Mouse (Mus musculus) midbrain, embryonic 14.5 days (tissue): ENCODE measurements at regions not wholly inside any gene's neighbourhood (a gene's known extent, or its start where the extent isn't known, plus 50 kb on each side); places are given as distances from the start of the nearest gene placed in this dataset.

Source experiments
- ATAC-seq: fragments of 200-750 bp; cut with Nextera tagmentation; 2 replicates; pipeline ENCODE4 v1.8.0; 2017; ENCODE audit warnings: moderate number of reproducible peaks, moderate library complexity; ENCODE audit not compliant: low FRiP score, low TSS enrichment
- DNase-seq: peaks from one replicate; pipeline ENCODE4 v3.0.0-alpha.2; 2015
- H3K27ac ChIP-seq: fragments of 300-500 bp; sonication (generic); replicated peaks from 2 replicates; pipeline ENCODE4 v1.5.1; 2014; ENCODE audit warnings: mild to moderate bottlenecking, low read depth, low read length, moderate library complexity
- H3K27me3 ChIP-seq: fragments of 300-500 bp; sonication (generic); 2 replicates; pipeline ENCODE4 v1.6.1; 2014; ENCODE audit warnings: low read length, control low read depth, mixed read lengths; ENCODE audit not compliant: control insufficient read depth, insufficient read depth
- H3K36me3 ChIP-seq: fragments of 300-500 bp; sonication (generic); 2 replicates; pipeline ENCODE4 v1.6.1; 2014; ENCODE audit warnings: low read length, control low read depth; ENCODE audit not compliant: control insufficient read depth, insufficient read depth
- H3K4me1 ChIP-seq: fragments of 300-500 bp; sonication (generic); 2 replicates; pipeline ENCODE4 v1.6.1; 2014; ENCODE audit warnings: mild to moderate bottlenecking, antibody characterized with exemption, low read length, control low read depth; ENCODE audit not compliant: control insufficient read depth, insufficient read depth
- H3K4me2 ChIP-seq: fragments of 300-500 bp; sonication (generic); 2 replicates; pipeline ENCODE4 v1.6.1; 2014; ENCODE audit warnings: mild to moderate bottlenecking, low read length, moderate library complexity
- H3K4me3 ChIP-seq: fragments of 300-500 bp; sonication (generic); replicated peaks from 2 replicates; pipeline ENCODE4 v1.5.1; 2014; ENCODE audit warnings: low read depth, low read length
- H3K9ac ChIP-seq: fragments of 300-500 bp; sonication (generic); replicated peaks from 2 replicates; pipeline ENCODE4 v1.6.1; 2014; ENCODE audit warnings: mild to moderate bottlenecking, low read length, moderate library complexity
- H3K9me3 ChIP-seq: fragments of 300-500 bp; sonication (generic); 2 replicates; pipeline ENCODE4 v1.6.1; 2016; ENCODE audit warnings: low read length, control low read depth, mixed read lengths; ENCODE audit not compliant: control insufficient read depth
- WGBS: fragments of 180-500 bp; shearing (Covaris S2); extraction: QIAGEN DNeasy Blood & Tissue Kit; methylation state at CpG from one replicate; pipeline ENCODE4 v1.1.7; 2014; 5-methylcytosine and 5-hydroxymethylcytosine counted together

GRCm38 (mm10) chr1:81516575-81517210, 439.9 kb downstream of the Nyap2 start:
- H3K4me2 ChIP-seq = no peak overlapping the region
- peak; percentile 62; the same call in 1 of the 2 replicates for ATAC-seq
- H3K9me3 ChIP-seq = no peaks in the 10 kb centered on the region
- H3K27me3 ChIP-seq = no peaks in the 10 kb centered on the region
- 0 out of 2 replicates have a peak, but pooled peaks cover 3% of the 10 kb centered on the region for H3K4me1 ChIP-seq
- no peak overlapping the region for H3K9ac ChIP-seq
- no peak overlapping the region for H3K27ac ChIP-seq
- no peaks in the 10 kb centered on the region for H3K36me3 ChIP-seq
- no peak overlapping the region for H3K4me3 ChIP-seq
- 61% methylated on average over 10 of the region's 10 CpGs for WGBS
- DNase-seq = peak; percentile 81

GRCm38 (mm10) chr1:81520420-81521273, 443.9 kb downstream of the Nyap2 start:
- WGBS = 45% methylated on average over 9 of the region's 9 CpGs
- Histone ChIP-seq H3K36me3 (no peaks in the 10 kb centered on the region), H3K4me3 (no peak overlapping the region), H3K9ac (no peak overlapping the region), H3K27ac (no peak overlapping the region), H3K27me3 (no peaks in the 10 kb centered on the region), H3K4me1 (0 out of 2 replicates have a peak, but pooled peaks cover 3% of the 10 kb centered on the region), H3K9me3 (no peaks in the 10 kb centered on the region), H3K4me2 (no peak overlapping the region)
- DNase-seq (peak; percentile 26), ATAC-seq (no peak)

GRCm38 (mm10) chr1:81522929-81523328, 446.2 kb downstream of the Nyap2 start:
- Histone ChIP-seq H3K9me3 (no peaks in the 10 kb centered on the region), H3K27me3 (no peaks in the 10 kb centered on the region), H3K36me3 (no peaks in the 10 kb centered on the region), H3K4me2 (no peak overlapping the region), H3K27ac (no peak overlapping the region), H3K9ac (no peak overlapping the region), H3K4me3 (no peak overlapping the region), H3K4me1 (0 out of 2 replicates have a peak, but pooled peaks cover 3% of the 10 kb centered on the region)
- ATAC-seq (no peak), DNase-seq (no peak)
- 92% methylated on average over 3 of the region's 3 CpGs for WGBS

- no peaks in the 10 kb centered on the region for H3K27me3 ChIP-seq
- no peak overlapping the region for H3K27ac ChIP-seq
- DNase-seq (no peak), ATAC-seq (no peak)
- H3K9me3 ChIP-seq = no peaks in the 10 kb centered on the region
- H3K4me1 ChIP-seq = 0 out of 2 replicates have a peak, but pooled peaks cover 1% of the 10 kb centered on the region
- H3K36me3 ChIP-seq = no peaks in the 10 kb centered on the region
- H3K9ac ChIP-seq = no peak overlapping the region
- H3K4me3 ChIP-seq = no peak overlapping the region
- H3K4me2 ChIP-seq = no peak overlapping the region
Observed at GRCm38 (mm10) chr1:81525821-81526220, 449.1 kb downstream of the Nyap2 start.

GRCm38 (mm10) chr1:81537836-81538235, 461.1 kb downstream of the Nyap2 start:
- H3K4me2 ChIP-seq = no peak overlapping the region
- WGBS = 56% methylated on average over 5 of the region's 5 CpGs
- ATAC-seq (no peak), DNase-seq (no peak)
- no peaks in the 10 kb centered on the region for H3K9me3 ChIP-seq
- H3K36me3 ChIP-seq = no peaks in the 10 kb centered on the region
- H3K27me3 ChIP-seq = no peaks in the 10 kb centered on the region
- H3K9ac ChIP-seq = no peak overlapping the region
- H3K4me3 ChIP-seq = no peak overlapping the region
- no peaks in the 10 kb centered on the region for H3K4me1 ChIP-seq
- no peak overlapping the region for H3K27ac ChIP-seq

- 93% methylated on average over 5 of the region's 5 CpGs for WGBS
- Histone ChIP-seq H3K27me3 (no peaks in the 10 kb centered on the region), H3K4me2 (no peak overlapping the region), H3K36me3 (no peaks in the 10 kb centered on the region), H3K4me3 (no peak overlapping the region), H3K27ac (no peak overlapping the region), H3K4me1 (no peaks in the 10 kb centered on the region), H3K9ac (no peak overlapping the region), H3K9me3 (no peaks in the 10 kb centered on the region)
- ATAC-seq = no peak
- DNase-seq = no peak
Observed at GRCm38 (mm10) chr1:81539591-81540311, 463.0 kb downstream of the Nyap2 start.

- Histone ChIP-seq H3K9ac (no peak overlapping the region), H3K27ac (no peak overlapping the region), H3K4me1 (no peaks in the 10 kb centered on the region), H3K36me3 (no peaks in the 10 kb centered on the region), H3K4me3 (no peak overlapping the region), H3K27me3 (no peaks in the 10 kb centered on the region), H3K9me3 (no peaks in the 10 kb centered on the region), H3K4me2 (no peak overlapping the region)
- WGBS = 73% methylated on average over 2 of the region's 2 CpGs
- ATAC-seq (no peak), DNase-seq (no peak)
Observed at GRCm38 (mm10) chr1:81548906-81549305, 472.2 kb downstream of the Nyap2 start.

GRCm38 (mm10) chr1:81549706-81550105, 473.0 kb downstream of the Nyap2 start:
- no peak for ATAC-seq
- Histone ChIP-seq H3K4me2 (no peak overlapping the region), H3K27me3 (no peaks in the 10 kb centered on the region), H3K4me1 (no peaks in the 10 kb centered on the region), H3K4me3 (no peak overlapping the region), H3K9me3 (no peaks in the 10 kb centered on the region), H3K36me3 (no peaks in the 10 kb centered on the region), H3K27ac (no peak overlapping the region), H3K9ac (no peak overlapping the region)
- WGBS = 93% methylated on average over 5 of the region's 5 CpGs
- no peak for DNase-seq
